Mouse (Mus musculus): ENCODE data around the gene Snx14. TPM values are rescaled to one million over a fixed set of nuclear protein-coding genes. Genes with fewer than 3 reads are reported as not detected.

Snx14 gene
- polyA plus RNA-seq, 1 experiment from 2014 or later, result 32.9 TPM

DNA sequence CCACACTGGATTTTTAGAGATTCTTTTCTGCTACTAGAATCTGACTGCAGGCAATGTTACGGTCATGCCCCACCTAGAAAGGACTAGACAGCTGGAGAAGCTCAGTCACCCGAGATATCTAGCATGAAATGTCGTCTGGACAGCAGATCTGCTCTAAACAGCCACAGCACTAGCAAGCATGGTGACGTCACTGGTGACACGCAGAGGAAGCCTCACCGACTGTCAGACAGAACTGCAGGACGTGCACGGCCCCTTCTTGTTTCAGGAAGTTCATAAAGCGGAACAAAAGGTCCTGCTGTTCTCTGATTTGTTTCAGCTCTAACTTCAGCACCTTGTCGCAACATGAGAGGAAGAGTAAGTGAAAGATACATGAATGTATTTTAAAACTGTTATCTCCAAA, 34.7 kb downstream of the Snx14 start:
- H3K36me3 ChIP-seq (replicated peaks; ENCODE audit: control insufficient read depth, insufficient read depth), result peaks cover 39% of the 10 kb centered on the region
- no peak overlapping the region for H3K27ac ChIP-seq
- DNase-seq (ENCODE audit: low spot score) (no peak), ATAC-seq (ENCODE audit: low FRiP score) (no peak)
- H3K9me3 ChIP-seq (ENCODE audit: control insufficient read depth, low read length), result no peaks in the 10 kb centered on the region
- H3K9ac ChIP-seq, result no peak overlapping the region
- H3K4me1 ChIP-seq (replicated peaks; ENCODE audit: control insufficient read depth, insufficient read depth, low read length), result no peaks in the 10 kb centered on the region
- no peak overlapping the region for H3K4me2 ChIP-seq (replicated peaks)
- no peak overlapping the region for H3K4me3 ChIP-seq (replicated peaks; ENCODE audit: low read length)
- no peaks in the 10 kb centered on the region for H3K27me3 ChIP-seq (ENCODE audit: control insufficient read depth, insufficient read depth, low read length)
- 70% methylated on average over 10 of the region's 10 CpGs for WGBS

DNA sequence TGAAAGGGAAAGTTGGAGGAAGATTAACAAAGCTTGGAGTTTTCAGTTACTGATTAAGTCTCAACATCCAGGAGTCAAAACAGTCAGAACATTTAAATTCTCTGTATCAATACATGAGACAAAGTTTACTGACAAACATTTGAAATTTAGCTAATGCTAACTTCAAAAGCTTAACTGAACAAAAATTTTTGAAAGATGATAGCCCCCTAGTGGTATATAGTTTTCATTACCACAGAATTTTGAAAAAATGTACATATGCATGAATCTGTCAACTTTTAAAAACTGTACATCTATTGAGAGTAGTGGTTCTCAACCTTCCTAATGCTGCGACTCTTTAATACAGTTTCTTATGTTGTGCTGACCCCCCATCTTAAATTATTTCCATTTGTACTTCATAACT, 40.3 kb downstream of the Snx14 start:
- ATAC-seq (ENCODE audit: low FRiP score), result no peak
- H3K27ac ChIP-seq, result no peak overlapping the region
- H3K4me2 ChIP-seq (replicated peaks), result no peak overlapping the region
- H3K27me3 ChIP-seq (ENCODE audit: control insufficient read depth, insufficient read depth, low read length), result no peaks in the 10 kb centered on the region
- peak; percentile 26 for DNase-seq (ENCODE audit: low spot score)
- H3K9ac ChIP-seq, result no peak overlapping the region
- WGBS, result 94% methylated on average over 1 of the region's 1 CpGs
- no peaks in the 10 kb centered on the region for H3K4me1 ChIP-seq (replicated peaks; ENCODE audit: control insufficient read depth, insufficient read depth, low read length)
- no peaks in the 10 kb centered on the region for H3K9me3 ChIP-seq (ENCODE audit: control insufficient read depth, low read length)
- no peak overlapping the region for H3K4me3 ChIP-seq (replicated peaks; ENCODE audit: low read length)
- H3K36me3 ChIP-seq (replicated peaks; ENCODE audit: control insufficient read depth, insufficient read depth), result peaks cover 53% of the 10 kb centered on the region

- Histone ChIP-seq H3K4me1 (replicated peaks; ENCODE audit: control insufficient read depth, insufficient read depth, low read length) (no peaks in the 10 kb centered on the region), H3K4me3 (replicated peaks; ENCODE audit: low read length) (no peak overlapping the region), H3K27me3 (ENCODE audit: control insufficient read depth, insufficient read depth, low read length) (no peaks in the 10 kb centered on the region), H3K4me2 (replicated peaks) (no peak overlapping the region), H3K36me3 (replicated peaks; ENCODE audit: control insufficient read depth, insufficient read depth) (peaks cover 40% of the 10 kb centered on the region), H3K27ac (no peak overlapping the region), H3K9ac (no peak overlapping the region), H3K9me3 (ENCODE audit: control insufficient read depth, low read length) (no peaks in the 10 kb centered on the region)
- DNase-seq (ENCODE audit: low spot score), result no peak
- ATAC-seq (ENCODE audit: low FRiP score), result no peak
- WGBS, result 72% methylated on average over 8 of the region's 8 CpGs
Observed at GRCm38 (mm10) chr9:88394852-88395251, 43.9 kb downstream of the Snx14 start.

- 72% methylated on average over 5 of the region's 5 CpGs for WGBS
Observed at GRCm38 (mm10) chr9:88388826-88389225, 49.9 kb downstream of the Snx14 start.

GRCm38 (mm10) chr9:88380542-88380941, 58.2 kb downstream of the Snx14 start:
- H3K36me3 ChIP-seq (replicated peaks; ENCODE audit: control insufficient read depth, insufficient read depth), result peaks cover 72% of the 10 kb centered on the region
- no peak for ATAC-seq (ENCODE audit: low FRiP score)

More at GRCm38 (mm10) chr9:88388826-88389225, 49.9 kb downstream of the Snx14 start:
- Histone ChIP-seq H3K4me2 (replicated peaks) (no peak overlapping the region), H3K27ac (no peak overlapping the region), H3K9ac (no peak overlapping the region), H3K36me3 (replicated peaks; ENCODE audit: control insufficient read depth, insufficient read depth) (peaks cover 48% of the 10 kb centered on the region), H3K4me1 (replicated peaks; ENCODE audit: control insufficient read depth, insufficient read depth, low read length) (no peaks in the 10 kb centered on the region), H3K9me3 (ENCODE audit: control insufficient read depth, low read length) (no peaks in the 10 kb centered on the region), H3K27me3 (ENCODE audit: control insufficient read depth, insufficient read depth, low read length) (no peaks in the 10 kb centered on the region), H3K4me3 (replicated peaks; ENCODE audit: low read length) (no peak overlapping the region)
- ATAC-seq (ENCODE audit: low FRiP score), result no peak
- no peak for DNase-seq (ENCODE audit: low spot score)

DNA sequence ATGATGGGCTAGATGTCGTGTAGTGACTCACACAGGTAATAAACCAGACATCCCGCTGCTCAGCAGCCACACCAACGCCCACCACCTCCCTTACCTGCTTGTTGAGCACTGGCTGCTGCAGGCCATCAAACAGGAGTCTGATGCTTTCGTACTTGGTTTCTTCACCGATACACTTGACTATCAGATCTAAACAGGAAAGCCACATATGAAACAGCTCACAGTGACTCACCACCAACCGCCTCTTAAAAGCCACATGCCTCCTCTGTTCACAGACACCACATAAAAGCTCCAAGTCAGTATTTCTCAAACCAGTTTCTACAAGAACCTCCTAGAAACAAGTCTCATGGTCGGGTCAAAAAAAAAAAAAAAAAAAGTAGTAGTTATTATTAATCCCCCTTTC, 58.7 kb downstream of the Snx14 start:
- ATAC-seq (ENCODE audit: low FRiP score), result no peak
- Histone ChIP-seq H3K27ac (no peak overlapping the region), H3K4me2 (replicated peaks) (no peak overlapping the region), H3K4me3 (replicated peaks; ENCODE audit: low read length) (no peak overlapping the region), H3K36me3 (replicated peaks; ENCODE audit: control insufficient read depth, insufficient read depth) (peaks cover 68% of the 10 kb centered on the region), H3K27me3 (ENCODE audit: control insufficient read depth, insufficient read depth, low read length) (no peaks in the 10 kb centered on the region), H3K9ac (no peak overlapping the region), H3K9me3 (ENCODE audit: control insufficient read depth, low read length) (no peaks in the 10 kb centered on the region), H3K4me1 (replicated peaks; ENCODE audit: control insufficient read depth, insufficient read depth, low read length) (no peaks in the 10 kb centered on the region)
- 83% methylated on average over 7 of the region's 7 CpGs for WGBS
- DNase-seq (ENCODE audit: low spot score), result no peak

More at GRCm38 (mm10) chr9:88380542-88380941, 58.2 kb downstream of the Snx14 start:
- Histone ChIP-seq H3K4me2 (replicated peaks) (no peak overlapping the region), H3K9me3 (ENCODE audit: control insufficient read depth, low read length) (no peaks in the 10 kb centered on the region), H3K27ac (no peak overlapping the region), H3K4me3 (replicated peaks; ENCODE audit: low read length) (no peak overlapping the region), H3K4me1 (replicated peaks; ENCODE audit: control insufficient read depth, insufficient read depth, low read length) (no peaks in the 10 kb centered on the region), H3K9ac (no peak overlapping the region), H3K27me3 (ENCODE audit: control insufficient read depth, insufficient read depth, low read length) (no peaks in the 10 kb centered on the region)
- DNase-seq (ENCODE audit: low spot score), result no peak
- 87% methylated on average over 1 of the region's 1 CpGs for WGBS

DNA sequence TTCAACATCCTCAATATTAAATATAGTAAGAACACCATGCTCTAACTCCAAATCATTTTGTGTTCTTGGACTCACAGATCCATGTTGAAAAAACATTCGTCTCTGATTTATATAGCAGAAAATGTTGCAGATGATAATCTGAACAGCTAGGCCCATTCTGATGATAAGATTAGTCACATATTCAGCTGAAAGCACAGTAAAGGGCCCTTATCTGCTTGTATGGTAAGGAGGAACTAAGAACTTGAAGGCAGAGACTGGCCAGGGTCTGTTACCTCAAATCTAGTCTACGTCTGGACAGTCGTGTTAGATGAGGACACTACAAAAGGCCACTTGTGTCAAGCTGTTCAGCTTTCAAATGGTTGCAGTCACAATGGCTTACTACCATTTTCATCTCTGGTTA, 59.7 kb downstream of the Snx14 start:
- no peaks in the 10 kb centered on the region for H3K9me3 ChIP-seq (ENCODE audit: control insufficient read depth, low read length)
- H3K4me3 ChIP-seq (replicated peaks; ENCODE audit: low read length), result no peak overlapping the region
- H3K9ac ChIP-seq, result no peak overlapping the region
- H3K27ac ChIP-seq, result no peak overlapping the region
- no peaks in the 10 kb centered on the region for H3K4me1 ChIP-seq (replicated peaks; ENCODE audit: control insufficient read depth, insufficient read depth, low read length)
- peaks cover 66% of the 10 kb centered on the region for H3K36me3 ChIP-seq (replicated peaks; ENCODE audit: control insufficient read depth, insufficient read depth)
- H3K27me3 ChIP-seq (ENCODE audit: control insufficient read depth, insufficient read depth, low read length), result no peaks in the 10 kb centered on the region
- DNase-seq (ENCODE audit: low spot score) (no peak), ATAC-seq (ENCODE audit: low FRiP score) (no peak)
- 90% methylated on average over 3 of the region's 3 CpGs for WGBS
- no peak overlapping the region for H3K4me2 ChIP-seq (replicated peaks)

- no peak overlapping the region for H3K9ac ChIP-seq
- 82% methylated on average over 5 of the region's 5 CpGs for WGBS
- H3K4me3 ChIP-seq (replicated peaks; ENCODE audit: low read length), result no peak overlapping the region
- DNase-seq (ENCODE audit: low spot score), result no peak
- H3K36me3 ChIP-seq (replicated peaks; ENCODE audit: control insufficient read depth, insufficient read depth), result peaks cover 53% of the 10 kb centered on the region
- H3K4me2 ChIP-seq (replicated peaks), result no peak overlapping the region
- no peak for ATAC-seq (ENCODE audit: low FRiP score)
- H3K4me1 ChIP-seq (replicated peaks; ENCODE audit: control insufficient read depth, insufficient read depth, low read length), result no peaks in the 10 kb centered on the region
- H3K27ac ChIP-seq, result no peak overlapping the region
- no peaks in the 10 kb centered on the region for H3K27me3 ChIP-seq (ENCODE audit: control insufficient read depth, insufficient read depth, low read length)
- no peaks in the 10 kb centered on the region for H3K9me3 ChIP-seq (ENCODE audit: control insufficient read depth, low read length)
Observed at GRCm38 (mm10) chr9:88377483-88377882, 61.3 kb downstream of the Snx14 start.

DNA sequence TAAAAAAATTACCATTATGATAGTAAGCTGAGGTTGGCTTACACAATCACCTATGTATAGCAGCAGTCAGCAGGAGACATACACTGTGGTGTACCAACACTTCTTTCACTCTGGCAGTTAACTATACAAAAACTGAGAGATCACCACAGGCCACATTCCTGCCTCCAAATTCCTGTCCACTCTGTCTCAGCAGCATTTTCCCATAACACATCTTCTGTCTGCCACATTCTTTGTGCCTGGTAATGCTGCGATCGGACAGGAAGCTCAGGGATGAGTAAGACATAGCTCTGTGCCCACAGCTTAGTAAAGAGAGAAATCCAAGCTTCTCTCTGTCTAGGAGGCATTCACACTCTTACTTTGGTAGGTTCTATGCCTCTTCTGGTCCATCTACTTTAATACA, 65.8 kb downstream of the Snx14 start:
- Histone ChIP-seq H3K9me3 (ENCODE audit: control insufficient read depth, low read length) (no peaks in the 10 kb centered on the region), H3K36me3 (replicated peaks; ENCODE audit: control insufficient read depth, insufficient read depth) (peaks cover 15% of the 10 kb centered on the region), H3K4me3 (replicated peaks; ENCODE audit: low read length) (no peak overlapping the region), H3K4me2 (replicated peaks) (no peak overlapping the region), H3K9ac (no peak overlapping the region), H3K27ac (no peak overlapping the region), H3K4me1 (replicated peaks; ENCODE audit: control insufficient read depth, insufficient read depth, low read length) (no peaks in the 10 kb centered on the region), H3K27me3 (ENCODE audit: control insufficient read depth, insufficient read depth, low read length) (no peaks in the 10 kb centered on the region)
- DNase-seq (ENCODE audit: low spot score), result no peak
- 87% methylated on average over 2 of the region's 2 CpGs for WGBS
- no peak for ATAC-seq (ENCODE audit: low FRiP score)

DNA sequence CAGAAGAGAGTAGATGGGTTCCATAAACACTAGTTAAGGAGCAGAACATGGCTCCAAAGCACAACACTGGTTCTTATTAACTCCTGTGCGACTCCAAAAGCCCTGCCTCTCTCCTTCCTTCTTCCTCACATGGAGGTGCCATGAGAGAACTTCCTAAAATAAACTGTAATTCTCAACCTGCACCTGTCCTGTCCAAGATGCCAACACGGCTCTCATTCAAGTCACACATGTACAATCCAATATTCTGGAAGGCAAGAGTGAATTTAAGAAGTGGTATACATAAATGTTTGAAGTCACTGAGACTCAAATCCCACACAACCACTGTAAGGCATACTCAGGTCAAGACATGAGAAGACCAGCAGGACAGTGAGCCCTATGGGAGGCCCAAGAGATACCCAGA, 67.6 kb downstream of the Snx14 start:
- Histone ChIP-seq H3K4me3 (replicated peaks; ENCODE audit: low read length) (no peak overlapping the region), H3K36me3 (replicated peaks; ENCODE audit: control insufficient read depth, insufficient read depth) (peaks cover 8% of the 10 kb centered on the region), H3K4me1 (replicated peaks; ENCODE audit: control insufficient read depth, insufficient read depth, low read length) (no peaks in the 10 kb centered on the region), H3K27ac (no peak overlapping the region), H3K4me2 (replicated peaks) (no peak overlapping the region), H3K27me3 (ENCODE audit: control insufficient read depth, insufficient read depth, low read length) (no peaks in the 10 kb centered on the region), H3K9ac (no peak overlapping the region), H3K9me3 (ENCODE audit: control insufficient read depth, low read length) (no peaks in the 10 kb centered on the region)
- ATAC-seq (ENCODE audit: low FRiP score) (no peak), DNase-seq (ENCODE audit: low spot score) (no peak)
- 93% methylated on average over 2 of the region's 2 CpGs for WGBS

Measured in hindbrain, embryonic 14.5 days (tissue).